Mouse (Mus musculus) layer of hippocampus, adult 2 months (tissue): ENCODE data around the gene Gramd2. TPM values are rescaled to one million over a fixed set of nuclear protein-coding genes. Genes with fewer than 3 reads are reported as not detected.

Experiments
- DNase-seq, 2 experiments: peaks; one replicate each; pipeline ENCODE4 v3.0.0; 2022; ENCODE audit warnings: low spot score in 2 of 2
- H3K27ac ChIP-seq: fragments of 200-600 bp; 2 replicates; pipeline ENCODE4 v1.8.1; 2022
- H3K4me3 ChIP-seq: fragments of 200-600 bp; 2 replicates; pipeline ENCODE4 v1.8.1; 2022; ENCODE audit warnings: mild to moderate bottlenecking
- CTCF ChIP-seq: fragments of 200-600 bp; conservative IDR thresholded peaks from 2 replicates; pipeline ENCODE4 v1.8.1; 2022; ENCODE audit warnings: antibody characterized with exemption, mild to moderate bottlenecking, moderate library complexity
- total RNA-seq, 2 experiments: library from RNA; stranded (reverse); gene quantifications; 2 replicates each; pipeline ENCODE4 v1.2.3; 2021

Gramd2 gene
- total RNA-seq, 2 experiments from 2014 or later = 5.7 to 7.5 TPM

GRCm38 (mm10) chr9:59678313-59678712, 1.6 kb upstream of the Gramd2 start:
- Histone ChIP-seq H3K4me3 (no peak overlapping the region), H3K27ac (no peak overlapping the region; the same call in 1 of the 2 replicates)
- TF ChIP-seq CTCF = peak; percentile 82
- no peak for DNase-seq

- no peak for DNase-seq
- Histone ChIP-seq H3K4me3 (peak overlapping the region; percentile 70), H3K27ac (peak overlapping the region; percentile 64; the same call in 1 of the 2 replicates)
- TF ChIP-seq CTCF = no peak
Observed at GRCm38 (mm10) chr9:59680534-59680875, 561 bp downstream of the Gramd2 start.

- no peak overlapping the region for H3K4me3 ChIP-seq
- no peak for TF ChIP-seq CTCF
- H3K27ac ChIP-seq = no peak overlapping the region
Observed at GRCm38 (mm10) chr9:59684020-59684419, 4.1 kb downstream of the Gramd2 start.

DNA sequence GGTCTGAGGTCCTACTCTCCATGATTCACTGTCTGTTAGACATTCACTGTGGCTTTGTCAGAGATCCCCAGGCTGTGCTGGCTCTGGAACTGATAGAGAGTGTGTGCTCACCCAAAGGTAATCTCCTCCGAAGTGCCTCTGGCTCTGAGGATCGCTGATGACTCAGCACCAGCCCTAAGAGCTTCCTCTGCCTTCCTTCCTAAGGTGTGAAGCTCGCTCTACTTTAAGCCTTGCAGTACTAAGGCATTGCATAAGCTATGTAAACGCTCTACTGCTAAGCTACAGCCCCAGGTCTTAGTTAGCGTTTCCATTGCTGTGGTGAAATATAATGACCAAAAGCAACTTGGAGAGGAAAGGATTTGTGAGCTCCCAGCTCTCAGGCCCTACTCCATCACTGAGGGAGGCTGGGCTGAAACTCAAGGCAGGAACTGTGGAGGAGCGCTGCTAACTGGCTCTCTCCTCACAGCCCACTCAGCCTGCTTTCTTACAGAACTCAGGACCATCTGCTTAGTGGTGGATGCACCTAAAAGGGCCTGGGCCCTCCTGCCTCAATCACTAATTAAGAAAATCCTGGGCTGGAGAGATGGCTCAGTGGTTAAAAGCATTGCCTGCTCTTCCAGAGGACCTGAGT, 7.6 kb downstream of the Gramd2 start:
- Histone ChIP-seq H3K4me3 (no peak overlapping the region), H3K27ac (peak overlapping the region; percentile 14; the same call in 1 of the 2 replicates)
- no peak for DNase-seq
- no peak for TF ChIP-seq CTCF

More at GRCm38 (mm10) chr9:59684020-59684419, 4.1 kb downstream of the Gramd2 start:
- DNase-seq = no peak

GRCm38 (mm10) chr9:59691635-59692094, 11.7 kb downstream of the Gramd2 start:
- DNase-seq = peak; percentile 76 to 84
- Histone ChIP-seq H3K4me3 (peak overlapping the region; percentile 58), H3K27ac (peak overlapping the region; percentile 77)
- no peak for TF ChIP-seq CTCF

GRCm38 (mm10) chr9:59692145-59692544, 12.2 kb downstream of the Gramd2 start:
- Histone ChIP-seq H3K27ac (peak overlapping the region; percentile 77), H3K4me3 (peak overlapping the region; percentile 58)
- DNase-seq = peak in 1 of 2 experiments; percentile 55
- TF ChIP-seq CTCF = no peak

GRCm38 (mm10) chr9:59694571-59695450, 14.9 kb downstream of the Gramd2 start:
- H3K4me3 ChIP-seq = no peak overlapping the region
- no peak for TF ChIP-seq CTCF
- H3K27ac ChIP-seq = no peak overlapping the region
- DNase-seq = no peak

DNA sequence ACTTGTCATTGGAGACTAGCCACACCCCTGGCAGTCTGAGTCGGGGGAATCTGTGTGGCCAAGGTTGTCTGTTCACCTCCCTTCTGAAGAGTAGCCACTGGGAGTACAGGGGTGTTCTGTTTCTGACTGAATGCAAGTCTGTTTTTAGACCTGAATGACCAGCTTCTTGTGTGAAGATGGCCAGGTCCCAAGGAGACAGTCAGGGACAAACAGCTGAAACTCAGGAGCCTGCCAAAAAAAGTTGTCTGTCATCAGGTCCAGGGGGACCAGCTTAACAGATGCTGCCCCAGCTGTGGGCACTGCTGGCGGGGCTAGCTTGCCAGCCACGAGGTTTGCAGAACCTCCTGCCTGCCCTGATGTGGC, 15.5 kb downstream of the Gramd2 start:
- no peak overlapping the region for H3K4me3 ChIP-seq
- H3K27ac ChIP-seq = no peak overlapping the region
- TF ChIP-seq CTCF = no peak
- DNase-seq = no peak

- no peak for DNase-seq
- no peak for TF ChIP-seq CTCF
- Histone ChIP-seq H3K27ac (no peak overlapping the region), H3K4me3 (no peak overlapping the region)
Observed at GRCm38 (mm10) chr9:59696381-59696780, 16.4 kb downstream of the Gramd2 start.

DNA sequence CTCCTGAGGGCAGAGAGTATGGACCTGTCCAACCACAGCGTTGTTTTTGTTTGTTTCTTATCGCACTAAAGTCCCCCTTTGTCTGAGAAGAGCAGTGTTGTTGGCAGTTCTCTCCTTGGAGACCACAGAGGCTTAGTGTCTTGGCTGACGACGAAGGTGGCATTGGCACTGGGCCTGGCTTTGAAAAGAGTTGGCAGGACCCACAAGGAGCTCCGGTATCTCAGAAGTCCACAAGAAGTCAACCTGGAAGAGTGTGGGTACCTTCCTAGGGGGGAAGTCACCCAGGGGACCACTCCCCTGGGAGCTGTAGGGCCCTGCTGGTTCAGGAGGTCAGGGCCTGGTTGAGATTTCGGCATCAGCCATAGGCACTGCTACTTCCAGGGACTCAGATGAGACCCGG, 21.1 kb downstream of the Gramd2 start:
- no peak overlapping the region for H3K27ac ChIP-seq
- TF ChIP-seq CTCF = no peak
- no peak overlapping the region for H3K4me3 ChIP-seq
- DNase-seq = no peak

GRCm38 (mm10) chr9:59703099-59703498, 23.2 kb downstream of the Gramd2 start:
- no peak for TF ChIP-seq CTCF
- H3K27ac ChIP-seq = no peak overlapping the region
- H3K4me3 ChIP-seq = no peak overlapping the region
- DNase-seq = no peak

DNA sequence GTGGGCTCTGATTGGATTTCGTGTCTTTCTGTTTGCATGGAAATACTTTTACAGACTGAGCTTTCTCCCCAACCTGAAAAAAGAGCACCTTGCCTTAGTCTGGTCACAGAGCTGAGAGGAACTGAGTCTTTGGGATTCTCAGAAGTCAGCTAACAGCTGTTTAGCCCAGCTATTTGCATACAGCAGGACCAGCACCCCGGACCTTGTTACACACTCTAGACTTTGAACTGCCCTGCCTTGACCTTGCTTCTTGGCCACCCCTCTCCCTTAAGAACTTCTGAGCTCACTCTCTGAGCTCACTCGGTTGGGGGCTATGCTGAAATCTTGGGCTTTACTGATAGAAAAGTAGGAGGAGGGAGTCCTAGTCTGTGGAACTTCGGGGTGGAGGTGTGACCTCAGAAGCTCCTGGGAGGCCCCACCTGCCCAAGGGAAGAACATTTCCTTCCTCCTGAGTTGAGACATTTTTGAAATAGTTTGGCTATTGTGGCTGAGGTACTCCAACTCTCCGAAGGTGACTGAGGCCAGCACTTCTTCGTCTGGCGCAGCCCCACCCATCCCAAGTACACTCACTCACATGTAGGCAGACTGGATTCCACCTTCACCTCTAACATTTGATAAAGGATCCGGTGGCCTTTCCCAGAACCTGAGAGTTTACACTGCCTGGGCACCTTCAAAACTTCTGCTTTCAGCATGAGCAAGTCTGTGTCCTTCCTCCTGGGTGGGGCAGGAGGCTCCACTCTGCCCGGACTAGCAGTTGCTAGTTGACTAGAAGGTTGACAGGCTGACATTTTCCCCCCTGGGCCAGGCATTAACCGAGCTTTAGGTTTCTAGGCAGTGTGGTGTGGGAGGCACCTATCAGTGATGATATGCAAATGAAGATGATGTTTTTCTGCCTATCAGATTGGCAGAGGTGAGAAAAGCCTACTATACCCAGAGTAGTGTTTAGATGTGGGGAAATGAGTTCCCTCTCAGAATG, 27.2 kb downstream of the Gramd2 start:
- TF ChIP-seq CTCF = no peak
- DNase-seq = no peak
- Histone ChIP-seq H3K27ac (no peak overlapping the region), H3K4me3 (no peak overlapping the region)

GRCm38 (mm10) chr9:59709225-59709624, 29.3 kb downstream of the Gramd2 start:
- no peak for TF ChIP-seq CTCF
- DNase-seq = no peak
- H3K4me3 ChIP-seq = no peak overlapping the region
- H3K27ac ChIP-seq = no peak overlapping the region
